Mouse (Mus musculus) forebrain, embryonic 10.5 days (tissue): ENCODE measurements around the gene Mfap3. TPM values are rescaled to one million over a fixed set of nuclear protein-coding genes. Genes with fewer than 3 reads are reported as not detected.

Experiments used
- DNase-seq: peaks from one replicate; pipeline ENCODE4 v3.0.0-alpha.2; 2017; ENCODE audit warnings: low spot score; ENCODE audit errors: extremely low spot score
- H3K27ac ChIP-seq: fragments of 300-500 bp; sonication (generic); 2 replicates; pipeline ENCODE4 v1.5.1; 2016; ENCODE audit warnings: mild to moderate bottlenecking
- H3K27me3 ChIP-seq: fragments of 300-500 bp; sonication (generic); 2 replicates; pipeline ENCODE4 v1.6.1; 2016; ENCODE audit warnings: mild to moderate bottlenecking; ENCODE audit not compliant: poor library complexity, severe bottlenecking
- H3K36me3 ChIP-seq: fragments of 300-500 bp; sonication (generic); replicated peaks from 2 replicates; pipeline ENCODE4 v1.6.1; 2016; ENCODE audit warnings: mild to moderate bottlenecking, moderate library complexity
- H3K4me1 ChIP-seq: fragments of 300-500 bp; sonication (generic); 2 replicates; pipeline ENCODE4 v1.6.1; 2016
- H3K4me3 ChIP-seq: fragments of 300-500 bp; sonication (generic); 2 replicates; pipeline ENCODE4 v1.5.1; 2016; ENCODE audit warnings: mild to moderate bottlenecking, moderate library complexity
- H3K9me3 ChIP-seq: fragments of 300-500 bp; sonication (generic); 2 replicates; pipeline ENCODE4 v1.6.1; 2016; ENCODE audit warnings: mild to moderate bottlenecking, moderate library complexity
- WGBS: fragments of 180-500 bp; shearing (Covaris S2); methylation state at CpG from one replicate; pipeline ENCODE4 v1.1.7; 2016; 5-methylcytosine and 5-hydroxymethylcytosine counted together
- polyA plus RNA-seq: library from polyadenylated mRNA; unstranded; fragments of >200 nt; fragmentation: Nextera tagmentation; extraction: Ambion mirVana; gene quantifications from 2 replicates; pipeline ENCODE4 v1.2.1, GENCODE M21; 2016

Gene Mfap3
- polyA plus RNA-seq, 1 experiment from 2014 or later: 42.8 TPM

DNA sequence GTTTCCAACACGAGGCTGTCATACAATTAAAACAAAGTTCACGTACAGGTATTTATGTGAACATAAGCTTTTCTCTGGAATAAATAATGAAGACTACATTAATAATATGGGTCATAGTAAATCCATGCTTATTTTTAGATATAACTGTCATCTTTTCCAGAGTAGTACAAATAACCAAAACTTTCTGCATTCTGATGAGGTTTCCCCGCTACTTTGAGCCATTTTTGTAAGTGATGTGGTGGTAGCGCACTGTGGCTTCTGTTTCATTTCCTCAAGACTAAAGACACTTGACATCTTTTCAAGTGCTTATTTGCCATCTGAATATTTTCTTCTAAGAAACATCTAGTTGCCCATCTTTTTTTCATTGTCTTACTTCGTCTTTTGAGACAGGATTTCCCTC, 3.2 kb upstream of the Mfap3 start:
- WGBS: 90% methylated on average over 5 of the region's 5 CpGs
- Histone ChIP-seq H3K27me3 (no peaks in the 10 kb centered on the region), H3K27ac (no peak overlapping the region), H3K4me3 (no peak overlapping the region), H3K4me1 (peaks cover 20% of the 10 kb centered on the region), H3K36me3 (peaks cover 32% of the 10 kb centered on the region), H3K9me3 (no peaks in the 10 kb centered on the region)
- no peak for DNase-seq

DNA sequence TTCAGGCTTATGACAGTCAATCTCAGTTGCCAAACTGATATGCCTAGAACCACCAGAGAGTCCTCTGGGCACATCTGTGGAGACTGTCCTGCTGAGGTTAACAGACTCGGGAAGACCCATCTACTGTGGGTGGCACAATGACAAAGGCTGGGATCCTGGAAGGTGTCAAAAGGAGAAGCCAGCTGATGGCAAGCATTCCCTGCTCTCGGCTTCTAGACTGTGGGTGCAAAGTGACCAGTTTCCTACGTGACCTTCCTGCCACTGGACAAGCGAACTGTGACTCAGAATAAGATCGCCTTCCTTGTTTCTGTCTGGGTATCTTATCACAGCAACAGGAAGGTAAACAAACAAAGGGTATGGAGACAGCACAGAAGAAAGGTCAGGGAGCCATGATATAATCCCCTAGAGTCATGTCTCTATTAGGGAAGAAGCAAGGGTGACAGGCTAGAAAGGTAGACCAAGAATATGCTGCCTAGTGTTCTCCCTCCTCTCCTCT, 1.5 kb upstream of the Mfap3 start:
- DNase-seq: no peak
- WGBS: 78% methylated on average over 5 of the region's 5 CpGs
- H3K36me3 ChIP-seq: peaks cover 28% of the 10 kb centered on the region

DNA sequence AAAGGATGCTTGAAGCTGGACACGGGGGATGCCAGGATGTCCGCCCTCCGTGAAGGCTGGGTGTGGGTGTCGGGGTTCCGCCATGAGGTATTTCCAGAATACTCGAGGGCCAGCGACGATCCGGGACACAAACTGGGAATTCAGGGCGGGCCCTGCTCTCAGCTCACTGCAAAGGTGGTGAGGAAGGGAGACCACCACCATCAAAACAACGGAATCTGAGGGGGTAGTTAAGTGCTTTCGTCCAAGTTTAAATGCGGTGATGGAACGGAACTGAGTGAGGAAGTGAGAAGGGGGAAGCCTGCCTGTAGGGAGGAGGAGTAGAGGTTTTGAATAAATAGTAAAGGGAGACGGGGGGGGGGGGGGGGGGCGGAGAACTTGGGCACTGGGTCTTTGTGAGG, 286 bp downstream of the Mfap3 start:
- H3K36me3 ChIP-seq: peaks cover 27% of the 10 kb centered on the region
- no peak for DNase-seq
- under 1% methylated on average over 16 of the region's 16 CpGs for WGBS
- peak overlapping the region; percentile 93 for H3K27ac ChIP-seq
- no peaks in the 10 kb centered on the region for H3K27me3 ChIP-seq
- H3K4me3 ChIP-seq: peak overlapping the region; percentile 73
- no peaks in the 10 kb centered on the region for H3K9me3 ChIP-seq
- peaks cover 20% of the 10 kb centered on the region for H3K4me1 ChIP-seq

More for the DNA sequence above, 1.5 kb upstream of the Mfap3 start:
- H3K27ac ChIP-seq: no peak overlapping the region
- H3K9me3 ChIP-seq: no peaks in the 10 kb centered on the region
- no peaks in the 10 kb centered on the region for H3K27me3 ChIP-seq
- peaks cover 20% of the 10 kb centered on the region for H3K4me1 ChIP-seq
- H3K4me3 ChIP-seq: no peak overlapping the region

DNA sequence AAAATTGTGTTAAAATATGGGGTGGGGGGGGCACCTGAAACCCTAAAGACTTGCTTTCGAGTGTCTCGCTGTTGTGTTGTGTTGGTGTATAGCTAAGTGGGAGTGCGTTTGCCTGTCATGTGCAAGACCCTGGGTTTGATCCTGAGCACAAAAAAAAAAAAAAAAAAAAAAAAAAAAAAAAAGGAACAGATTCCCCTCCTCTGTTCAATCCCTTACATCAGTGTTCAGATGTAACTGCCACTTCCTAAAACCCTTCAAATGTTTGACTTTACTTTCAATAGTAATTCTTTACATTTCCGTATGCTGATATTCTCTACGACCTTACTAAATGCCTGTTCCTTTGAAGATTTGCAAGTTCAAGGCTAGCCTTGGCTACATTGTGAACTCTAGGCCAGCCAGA, 840 bp downstream of the Mfap3 start:
- Histone ChIP-seq H3K4me1 (peaks cover 20% of the 10 kb centered on the region), H3K9me3 (no peaks in the 10 kb centered on the region), H3K27me3 (no peaks in the 10 kb centered on the region), H3K36me3 (peaks cover 27% of the 10 kb centered on the region), H3K27ac (peak overlapping the region; percentile 93; the same call in 1 of the 2 replicates), H3K4me3 (peak overlapping the region; percentile 73)
- no peak for DNase-seq
- WGBS: 75% methylated on average over 5 of the region's 5 CpGs

DNA sequence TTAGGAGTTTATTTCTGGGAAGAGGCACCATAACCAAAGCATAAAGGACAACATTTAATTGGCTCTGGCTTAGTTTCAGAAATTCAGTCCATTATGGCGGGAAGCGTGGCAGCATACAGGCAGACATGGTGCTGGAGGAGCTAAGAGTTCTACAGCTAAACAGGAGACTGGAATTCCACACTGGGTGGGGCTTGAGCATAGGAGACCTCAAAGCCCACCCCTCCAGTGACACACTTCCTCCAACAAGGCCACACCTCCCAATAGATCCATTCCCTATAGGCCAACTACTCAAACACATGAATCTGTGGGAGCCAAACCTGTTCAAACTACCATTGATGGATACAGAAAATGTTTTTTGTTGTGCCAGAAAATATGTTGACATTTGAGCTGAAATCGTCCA, 2.7 kb downstream of the Mfap3 start:
- H3K9me3 ChIP-seq: no peaks in the 10 kb centered on the region
- H3K4me3 ChIP-seq: no peak overlapping the region
- H3K4me1 ChIP-seq: peaks cover 20% of the 10 kb centered on the region
- peaks cover 27% of the 10 kb centered on the region for H3K36me3 ChIP-seq
- no peak overlapping the region for H3K27ac ChIP-seq
- no peaks in the 10 kb centered on the region for H3K27me3 ChIP-seq
- DNase-seq: no peak
- WGBS: 96% methylated on average over 3 of the region's 3 CpGs

DNA sequence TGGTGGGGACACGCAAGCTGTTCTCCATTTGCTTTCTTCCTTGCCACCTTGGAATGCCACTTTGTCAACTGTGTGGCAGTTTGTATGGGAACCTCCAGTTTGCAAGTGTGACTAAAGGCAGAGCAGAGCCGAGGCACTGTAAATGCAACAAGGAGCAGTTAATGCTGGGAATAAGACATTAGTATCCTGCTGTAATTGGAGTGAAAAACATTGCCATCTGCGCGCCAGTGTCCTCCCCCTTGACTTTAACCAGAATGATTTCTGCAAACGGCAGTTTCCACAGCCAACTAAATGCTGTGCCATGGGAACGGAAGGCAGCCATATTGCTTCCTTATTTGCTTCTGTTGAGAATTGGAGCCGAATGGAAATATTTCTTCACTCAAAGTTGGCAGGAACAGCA, 3.6 kb downstream of the Mfap3 start:
- Histone ChIP-seq H3K9me3 (no peaks in the 10 kb centered on the region), H3K4me1 (peaks cover 17% of the 10 kb centered on the region), H3K4me3 (no peak overlapping the region), H3K27me3 (no peaks in the 10 kb centered on the region), H3K27ac (no peak overlapping the region), H3K36me3 (peaks cover 27% of the 10 kb centered on the region)
- DNase-seq: no peak
- WGBS: 96% methylated on average over 7 of the region's 7 CpGs

DNA sequence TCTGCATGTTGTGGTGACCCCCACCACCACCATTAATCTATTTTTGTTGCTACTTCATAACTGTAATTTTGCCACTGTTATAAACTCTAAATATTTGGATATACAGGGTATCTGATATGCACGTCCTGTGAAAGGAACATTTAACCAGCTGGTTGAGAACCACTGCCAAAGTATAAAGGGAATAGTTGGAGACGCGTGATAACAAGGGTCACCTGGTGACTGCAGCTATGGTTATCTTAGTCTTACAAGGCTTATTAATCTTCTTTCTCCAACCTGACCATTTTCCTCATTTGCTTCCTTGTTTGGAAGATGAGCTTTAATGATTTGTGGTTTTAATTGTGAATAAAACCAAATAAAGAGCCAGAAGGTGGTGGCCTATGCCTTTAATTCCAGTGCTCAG, 5.0 kb downstream of the Mfap3 start:
- peaks cover 37% of the 10 kb centered on the region for H3K36me3 ChIP-seq
- H3K4me1 ChIP-seq: peaks cover 8% of the 10 kb centered on the region
- DNase-seq: no peak
- no peak overlapping the region for H3K4me3 ChIP-seq
- no peaks in the 10 kb centered on the region for H3K9me3 ChIP-seq
- H3K27ac ChIP-seq: no peak overlapping the region
- no peaks in the 10 kb centered on the region for H3K27me3 ChIP-seq
- WGBS: 92% methylated on average over 3 of the region's 3 CpGs

DNA sequence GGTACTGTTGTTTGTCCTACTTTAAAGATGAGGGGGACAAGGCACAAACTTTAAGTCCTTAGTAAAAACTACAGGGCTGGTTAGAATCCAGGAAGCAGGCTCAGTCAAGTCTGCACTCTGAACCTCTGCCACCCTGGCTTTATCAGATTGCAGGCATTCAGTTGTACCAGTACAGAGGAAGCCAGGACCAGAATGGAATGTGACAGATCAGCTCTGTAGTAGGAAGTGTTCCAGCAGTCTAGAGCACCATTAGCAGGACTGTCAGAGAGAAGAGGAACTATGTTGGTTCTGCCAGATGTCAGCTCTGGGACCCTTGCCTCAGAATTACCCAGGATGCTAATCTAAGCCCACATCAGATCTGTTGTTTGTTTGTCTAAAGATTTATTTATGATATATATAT, 6.1 kb downstream of the Mfap3 start:
- Histone ChIP-seq H3K36me3 (peaks cover 49% of the 10 kb centered on the region), H3K9me3 (no peaks in the 10 kb centered on the region)

DNA sequence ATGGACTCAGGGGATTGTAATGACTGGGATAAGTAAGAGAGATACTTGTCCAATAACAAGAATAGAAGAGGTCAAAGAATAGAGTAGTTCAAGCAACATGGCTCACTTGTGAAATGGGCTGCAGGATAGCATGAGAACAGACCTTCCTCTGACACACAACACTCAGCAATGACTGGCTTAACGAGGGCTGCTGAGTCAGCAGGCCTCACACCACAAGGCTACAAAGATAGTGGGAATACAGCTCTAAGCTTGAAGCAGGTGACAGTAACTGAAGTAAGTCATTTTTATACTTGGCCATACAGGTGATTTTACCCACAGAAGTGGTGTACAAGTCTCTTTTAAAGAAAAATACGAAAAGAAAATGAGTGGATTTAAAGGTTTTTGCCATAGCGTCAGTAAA, 7.4 kb downstream of the Mfap3 start:
- H3K27me3 ChIP-seq: no peaks in the 10 kb centered on the region
- H3K4me1 ChIP-seq: peaks cover under 1% of the 10 kb centered on the region; the same call in 1 of the 2 replicates
- no peaks in the 10 kb centered on the region for H3K9me3 ChIP-seq
- DNase-seq: no peak
- no peak overlapping the region for H3K4me3 ChIP-seq
- peaks cover 58% of the 10 kb centered on the region for H3K36me3 ChIP-seq
- H3K27ac ChIP-seq: no peak overlapping the region
- WGBS: 91% methylated on average over 3 of the region's 3 CpGs

More for the DNA sequence above, 6.1 kb downstream of the Mfap3 start:
- no peaks in the 10 kb centered on the region for H3K27me3 ChIP-seq
- peaks cover under 1% of the 10 kb centered on the region for H3K4me1 ChIP-seq
- no peak for DNase-seq
- H3K4me3 ChIP-seq: no peak overlapping the region
- no peak overlapping the region for H3K27ac ChIP-seq

DNA sequence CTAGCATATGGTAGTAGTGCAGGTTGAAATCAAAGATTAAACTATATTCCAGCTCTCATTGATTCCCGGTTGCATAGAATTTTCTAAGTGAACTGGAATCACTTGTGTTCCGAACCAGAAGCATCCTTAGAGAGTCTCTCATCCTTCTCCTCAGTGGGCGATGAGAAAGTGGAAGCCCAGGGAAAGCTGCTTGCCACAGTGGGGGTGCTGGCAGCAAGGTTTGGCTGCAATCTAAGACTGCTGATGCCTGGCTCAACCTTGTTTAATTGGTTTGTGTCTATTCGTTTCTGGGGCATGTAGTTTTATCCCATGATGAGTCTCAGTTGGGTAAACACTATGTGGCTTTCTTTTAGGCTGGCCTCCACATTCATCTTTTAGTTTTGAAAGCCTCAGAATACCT, 9.0 kb downstream of the Mfap3 start:
- no peak for DNase-seq
- H3K4me1 ChIP-seq: peaks cover 14% of the 10 kb centered on the region
- no peaks in the 10 kb centered on the region for H3K9me3 ChIP-seq
- peaks cover 59% of the 10 kb centered on the region for H3K36me3 ChIP-seq
- no peak overlapping the region for H3K27ac ChIP-seq
- no peaks in the 10 kb centered on the region for H3K27me3 ChIP-seq
- 87% methylated on average over 4 of the region's 4 CpGs for WGBS
- no peak overlapping the region for H3K4me3 ChIP-seq

DNA sequence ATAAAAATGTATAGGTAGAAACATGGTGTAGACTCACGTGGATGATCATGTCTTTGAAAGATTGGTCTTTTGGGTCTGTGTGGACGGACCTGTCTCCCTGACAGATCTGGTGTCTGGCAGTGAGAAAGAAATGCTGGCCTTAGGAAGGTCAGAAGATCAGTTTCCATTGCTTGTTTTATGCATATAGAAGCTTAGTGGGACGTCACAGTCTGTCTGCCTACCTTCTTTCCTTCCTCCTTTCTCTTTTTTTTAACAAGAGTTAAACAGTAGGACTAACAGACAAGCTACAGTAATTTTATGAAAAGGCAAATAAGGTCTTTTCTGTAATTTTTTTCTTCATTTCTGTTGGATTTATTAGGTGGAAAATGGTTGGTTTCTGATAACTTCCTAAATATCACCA, 10.6 kb downstream of the Mfap3 start:
- Histone ChIP-seq H3K36me3 (peaks cover 67% of the 10 kb centered on the region), H3K27me3 (no peaks in the 10 kb centered on the region)
- WGBS: 94% methylated on average over 3 of the region's 3 CpGs

DNA sequence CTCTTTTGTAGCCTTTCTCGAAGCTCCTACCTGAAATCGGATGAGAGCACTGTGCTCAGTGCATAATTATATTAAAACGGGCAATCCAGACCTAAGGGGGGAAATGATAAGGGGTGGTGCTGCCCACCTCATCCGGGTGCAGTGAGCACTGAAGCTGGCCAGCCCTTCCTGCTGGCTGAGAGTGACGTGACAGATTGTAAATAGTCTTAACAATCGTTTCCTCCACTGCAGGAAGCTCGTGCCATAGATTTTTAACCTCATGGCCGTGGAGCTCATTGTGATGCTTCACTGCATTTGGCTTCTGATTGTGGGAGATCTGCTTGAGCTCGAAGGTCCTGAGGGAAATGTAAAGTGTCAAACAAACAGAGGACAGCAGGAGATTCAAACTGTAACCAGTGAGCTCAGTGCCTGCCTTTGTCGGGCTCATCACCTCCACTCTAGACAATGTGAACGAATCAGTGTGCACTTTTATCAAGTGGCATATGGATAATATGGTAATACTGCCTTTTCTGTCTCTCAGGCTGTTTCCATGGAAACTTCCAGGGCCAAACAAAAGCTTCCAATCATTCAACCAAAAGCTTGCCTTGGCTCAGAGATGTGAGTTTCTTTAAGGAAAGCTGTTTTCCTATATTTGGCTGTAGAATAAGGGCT, 13.0 kb downstream of the Mfap3 start:
- 77% methylated on average over 11 of the region's 11 CpGs for WGBS
- DNase-seq: no peak
- Histone ChIP-seq H3K4me1 (peaks cover 14% of the 10 kb centered on the region), H3K27me3 (no peaks in the 10 kb centered on the region), H3K9me3 (no peaks in the 10 kb centered on the region), H3K27ac (peak overlapping the region; percentile 62; the same call in 1 of the 2 replicates), H3K36me3 (peaks cover 73% of the 10 kb centered on the region), H3K4me3 (no peak overlapping the region)

More for the DNA sequence above, 10.6 kb downstream of the Mfap3 start:
- Histone ChIP-seq H3K4me3 (no peak overlapping the region), H3K27ac (no peak overlapping the region), H3K9me3 (no peaks in the 10 kb centered on the region), H3K4me1 (peaks cover 14% of the 10 kb centered on the region)
- no peak for DNase-seq

DNA sequence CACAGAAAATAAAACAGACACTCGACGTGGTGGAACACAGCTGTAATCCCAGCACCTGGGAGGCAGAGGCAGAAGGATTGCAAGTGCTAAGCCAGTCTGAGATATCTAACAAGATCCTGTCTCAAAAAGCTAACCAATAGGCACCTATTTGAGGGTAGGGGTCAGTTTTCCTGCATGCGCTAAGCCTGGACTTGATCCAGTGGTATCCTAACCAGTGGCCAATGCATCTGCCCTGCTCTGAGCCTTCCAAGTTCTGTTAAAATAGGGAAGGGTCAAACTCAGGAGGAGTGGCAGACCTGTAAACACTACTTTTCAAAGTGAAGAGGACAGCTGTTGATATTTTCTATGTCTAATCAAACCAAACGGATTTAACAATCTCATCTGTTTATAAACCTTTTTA, 13.8 kb downstream of the Mfap3 start:
- Histone ChIP-seq H3K9me3 (no peaks in the 10 kb centered on the region), H3K36me3 (peaks cover 73% of the 10 kb centered on the region), H3K27ac (no peak overlapping the region), H3K4me3 (no peak overlapping the region), H3K4me1 (peaks cover 14% of the 10 kb centered on the region), H3K27me3 (no peaks in the 10 kb centered on the region)
- no peak for DNase-seq
- 97% methylated on average over 4 of the region's 4 CpGs for WGBS
